Mouse (Mus musculus) T-helper 1 cell (primary cell): ENCODE data around the gene Myh14.

Experiments
- in situ Hi-C: fragments of 300-600 bp; cut with MboI, MseI; formaldehyde crosslinking; loops from one replicate; pipeline ENCODE4 v1.15.1; 2025; ENCODE audit warnings: high pct_unique_total_duplicates

The Myh14 gene

GRCm38 (mm10) chr7:44669103-44669502 lies 1.5 kb downstream of the Myh14 start:
- in situ Hi-C loops = no loop called here

DNA sequence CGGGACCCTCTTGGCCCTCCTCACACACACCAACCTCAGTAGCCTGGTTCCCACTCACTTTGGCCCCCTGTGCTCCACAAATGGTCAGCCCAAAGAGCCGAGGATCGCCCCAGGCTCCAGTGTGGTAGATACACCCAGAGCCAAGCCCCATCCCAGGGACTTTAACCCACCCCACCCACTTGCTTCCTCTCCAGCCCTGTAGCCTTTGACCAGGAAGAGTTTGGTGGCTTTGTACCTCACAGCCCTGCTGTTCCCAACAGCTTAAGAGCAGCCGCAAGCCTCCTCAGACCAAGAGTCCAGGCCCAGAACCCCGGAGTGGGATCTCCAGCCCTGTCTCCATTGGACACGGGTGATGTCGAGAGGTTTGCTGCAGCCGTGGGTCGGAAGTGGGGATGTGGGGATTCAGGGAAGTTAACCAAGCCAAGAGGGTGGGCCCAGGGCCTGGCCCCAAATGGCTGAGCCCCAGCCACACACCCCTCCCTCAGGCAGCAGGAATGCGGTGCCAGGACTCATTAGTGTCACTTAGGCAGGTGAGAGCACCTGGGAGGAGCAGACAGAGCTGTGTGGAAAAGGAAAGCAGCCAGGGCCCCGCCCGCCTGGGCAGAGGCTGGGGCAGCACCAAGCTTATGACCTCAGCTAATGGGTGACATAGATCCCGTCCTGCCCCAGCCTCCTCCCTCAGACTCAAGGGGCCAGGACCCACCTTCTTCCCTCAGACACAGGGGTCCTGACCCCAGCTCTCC lies 2.5 kb downstream of the Myh14 start:
- in situ Hi-C loops = no loop called here

DNA sequence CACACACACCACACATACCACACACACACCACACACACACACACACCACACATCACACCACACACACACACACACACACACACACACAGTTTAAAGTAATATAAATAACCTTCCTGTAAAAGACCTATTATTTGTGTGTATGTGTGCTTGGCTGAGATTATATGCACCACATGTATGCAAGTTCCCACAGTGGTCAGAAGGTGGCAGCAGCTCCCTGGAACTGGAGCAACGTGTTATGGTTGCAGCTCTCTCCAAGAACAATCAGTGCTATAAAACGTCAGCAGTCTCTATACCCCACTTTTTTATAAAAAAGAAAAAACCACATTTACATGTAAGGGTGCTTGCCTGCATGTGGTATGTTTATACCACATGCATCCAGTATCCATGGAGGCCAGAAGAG lies 4.2 kb downstream of the Myh14 start:
- in situ Hi-C loops = no loop called here

DNA sequence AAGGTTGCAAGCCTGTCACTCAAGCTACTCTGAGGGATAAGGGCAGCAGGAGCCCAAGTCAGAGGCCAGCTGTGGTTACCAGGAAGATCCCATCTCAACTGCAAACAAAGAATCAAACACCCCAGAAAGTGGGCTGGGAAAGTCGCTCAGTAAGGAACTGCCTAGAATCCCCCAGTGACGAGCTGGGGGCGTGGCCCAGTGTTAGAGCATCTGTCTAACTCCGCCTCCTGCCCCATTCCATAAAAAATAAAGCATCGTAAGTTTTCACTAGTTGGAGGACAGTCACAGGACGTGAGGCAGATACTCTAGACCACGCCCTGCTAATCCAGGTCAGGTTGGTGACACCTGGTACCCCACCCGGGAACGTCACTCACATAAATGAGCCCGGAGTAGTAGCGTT lies 5.9 kb downstream of the Myh14 start:
- in situ Hi-C loops = no loop called here

DNA sequence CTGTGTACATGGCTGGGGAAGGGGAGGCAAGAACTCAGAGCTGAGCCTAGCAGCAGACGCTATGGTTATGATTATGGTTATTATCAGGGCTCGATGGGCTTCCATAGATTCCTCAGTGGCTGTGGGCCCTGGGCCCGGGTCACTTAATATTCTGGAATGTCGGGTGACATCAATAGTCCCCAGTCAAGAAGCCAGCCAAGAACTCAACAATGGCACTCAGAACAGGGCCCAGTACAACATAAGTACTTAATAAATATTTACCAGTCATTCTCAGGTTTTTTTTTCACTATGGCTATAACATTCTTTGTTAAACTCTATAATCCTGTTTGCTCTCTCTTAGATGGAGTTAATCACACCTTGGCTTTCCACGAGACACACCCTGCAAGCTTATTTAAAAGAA lies 7.1 kb downstream of the Myh14 start:
- in situ Hi-C loops = no loop called here

DNA sequence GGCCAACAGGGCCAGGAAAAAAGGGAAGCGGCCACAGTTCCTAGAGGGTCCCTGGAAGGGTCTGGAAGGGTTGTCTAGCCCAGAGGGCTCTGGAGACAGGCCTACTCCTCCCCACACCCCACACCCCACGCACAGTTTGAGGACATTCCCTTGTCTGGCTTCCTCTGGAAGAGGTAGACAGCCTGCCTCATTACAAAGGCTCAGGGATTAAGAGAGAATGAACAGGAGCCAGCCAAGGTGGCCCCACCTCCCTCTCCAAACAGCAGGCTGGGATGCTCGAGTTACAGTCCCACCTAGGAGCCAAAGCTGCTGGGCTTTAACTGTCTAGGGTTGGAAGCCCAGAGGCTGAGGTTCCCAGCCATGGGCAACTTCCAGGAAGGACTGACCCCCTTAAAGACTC lies 8.1 kb downstream of the Myh14 start:
- in situ Hi-C loops = no loop called here

- in situ Hi-C loops = no loop called here
Measured at GRCm38 (mm10) chr7:44662168-44662567, 8.5 kb downstream of the Myh14 start.

GRCm38 (mm10) chr7:44661219-44661618 lies 9.4 kb downstream of the Myh14 start:
- in situ Hi-C loops = no loop called here

DNA sequence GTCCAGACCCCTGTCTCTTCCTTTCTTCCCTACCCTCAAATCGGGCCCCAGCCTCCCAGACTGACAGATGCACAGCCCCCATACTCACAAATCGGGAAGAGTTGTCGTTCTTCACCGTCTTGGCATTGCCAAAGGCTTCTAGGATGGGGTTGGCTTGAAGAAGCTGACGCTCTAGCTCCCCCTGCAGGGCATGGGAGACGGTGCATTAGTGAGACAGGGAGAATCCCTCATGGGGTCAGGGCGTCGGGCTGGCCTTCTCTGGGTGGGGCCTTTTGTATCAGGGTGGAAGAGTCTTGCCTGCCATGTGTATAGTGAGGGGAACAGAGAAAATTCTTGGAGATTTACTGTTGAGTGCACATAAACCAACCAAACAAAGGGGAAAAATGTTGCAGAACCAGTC lies 15.1 kb downstream of the Myh14 start:
- in situ Hi-C loops = no loop called here

DNA sequence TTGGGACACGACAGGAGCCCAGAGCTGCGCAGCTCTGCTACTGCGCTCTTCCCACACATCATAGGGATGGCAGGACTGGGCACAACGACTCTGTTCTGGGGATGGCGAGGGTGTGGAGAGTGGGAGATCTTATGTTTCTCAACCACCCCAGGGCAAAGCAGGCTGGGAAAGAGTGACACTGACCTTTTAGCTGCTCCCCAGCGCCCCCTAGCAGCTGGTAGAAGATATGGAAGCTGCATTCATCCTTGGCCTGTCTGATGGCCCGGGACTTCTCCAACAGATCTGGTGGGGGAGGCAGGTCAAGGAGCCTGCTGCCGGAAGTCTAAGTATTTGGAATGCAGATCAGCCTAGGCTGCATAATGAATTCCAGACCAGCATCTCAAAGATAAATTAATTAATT lies 16.9 kb downstream of the Myh14 start:
- in situ Hi-C loops = no loop called here

DNA sequence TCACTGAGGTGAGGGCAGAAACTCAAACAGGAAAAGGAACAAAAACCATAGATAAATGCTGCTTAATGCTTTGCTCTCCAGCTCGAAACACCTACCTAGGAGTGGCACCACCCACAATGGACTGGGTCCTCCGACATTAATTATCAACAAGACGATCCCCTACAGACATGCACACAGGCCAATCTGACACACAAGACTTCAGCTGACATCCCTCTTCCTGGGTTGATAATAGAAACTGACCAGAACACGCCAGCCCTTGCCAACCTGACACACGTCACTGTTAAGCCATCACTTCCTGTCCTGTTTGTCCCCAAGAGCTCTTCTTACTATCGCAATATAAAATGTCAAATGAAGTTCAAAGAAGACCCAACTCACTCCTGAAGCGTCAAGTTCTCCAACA lies 19.2 kb downstream of the Myh14 start:
- in situ Hi-C loops = no loop called here

- in situ Hi-C loops = no loop called here
Measured at GRCm38 (mm10) chr7:44649990-44650389, 20.7 kb downstream of the Myh14 start.

- in situ Hi-C loops = no loop called here
Measured at GRCm38 (mm10) chr7:44649094-44649610, 21.5 kb downstream of the Myh14 start.

GRCm38 (mm10) chr7:44647729-44648128 lies 22.9 kb downstream of the Myh14 start:
- in situ Hi-C loops = no loop called here

GRCm38 (mm10) chr7:44647042-44647724 lies 23.5 kb downstream of the Myh14 start:
- in situ Hi-C loops = no loop called here

DNA sequence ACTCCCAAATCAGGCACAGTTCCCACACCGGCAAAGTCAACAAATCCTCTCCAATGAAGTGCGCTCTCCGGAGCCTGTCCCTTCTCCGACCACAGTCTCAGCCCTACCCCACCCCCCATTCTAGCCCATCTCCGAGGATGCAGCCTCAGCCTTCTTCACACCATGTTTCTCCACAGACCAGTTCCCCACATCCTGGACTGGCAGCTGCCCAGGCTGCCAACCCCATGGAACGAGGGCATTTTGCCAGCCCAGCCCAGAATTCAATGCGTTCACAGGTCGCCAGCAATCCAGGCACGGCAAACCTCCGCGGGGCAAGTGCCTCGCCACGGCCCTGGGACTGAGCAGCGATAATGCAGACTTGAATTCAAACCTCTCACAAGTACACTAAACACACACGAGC lies 24.7 kb downstream of the Myh14 start:
- in situ Hi-C loops = no loop called here

GRCm38 (mm10) chr7:44645256-44645655 lies 25.4 kb downstream of the Myh14 start:
- in situ Hi-C loops = no loop called here

DNA sequence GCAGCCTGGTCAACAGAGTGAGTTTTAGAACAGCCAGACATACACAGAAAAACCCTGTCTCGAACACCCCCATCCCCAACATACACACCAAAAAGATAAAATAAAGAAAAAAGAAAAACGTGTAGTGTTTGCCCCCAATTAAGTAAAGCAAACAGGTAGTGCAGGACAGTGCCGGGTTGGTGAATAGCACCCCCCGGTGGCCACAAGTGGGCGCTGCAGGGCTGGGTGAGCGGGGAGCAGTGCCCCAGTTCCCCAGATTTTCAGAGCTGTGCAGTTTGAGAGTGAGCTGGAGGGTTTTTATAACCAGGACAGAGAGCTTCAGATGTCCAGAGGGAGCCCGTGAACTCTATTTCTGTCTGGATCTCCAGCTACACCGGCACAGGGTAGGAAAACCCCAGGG lies 28.8 kb downstream of the Myh14 start:
- in situ Hi-C loops = no loop called here

GRCm38 (mm10) chr7:44640843-44641605 lies 29.6 kb downstream of the Myh14 start:
- in situ Hi-C loops = no loop called here

GRCm38 (mm10) chr7:44638663-44639062 lies 32.0 kb downstream of the Myh14 start:
- in situ Hi-C loops = no loop called here

GRCm38 (mm10) chr7:44636684-44637083 lies 34.0 kb downstream of the Myh14 start:
- in situ Hi-C loops = no loop called here

GRCm38 (mm10) chr7:44633407-44633806 lies 37.2 kb downstream of the Myh14 start:
- in situ Hi-C loops = no loop called here
